Mouse (Mus musculus): ENCODE measurements at regions not wholly inside any gene's neighbourhood (a gene's known extent, or its start where the extent isn't known, plus 50 kb on each side); places are given as distances from the start of the nearest gene placed in this dataset.

DNA sequence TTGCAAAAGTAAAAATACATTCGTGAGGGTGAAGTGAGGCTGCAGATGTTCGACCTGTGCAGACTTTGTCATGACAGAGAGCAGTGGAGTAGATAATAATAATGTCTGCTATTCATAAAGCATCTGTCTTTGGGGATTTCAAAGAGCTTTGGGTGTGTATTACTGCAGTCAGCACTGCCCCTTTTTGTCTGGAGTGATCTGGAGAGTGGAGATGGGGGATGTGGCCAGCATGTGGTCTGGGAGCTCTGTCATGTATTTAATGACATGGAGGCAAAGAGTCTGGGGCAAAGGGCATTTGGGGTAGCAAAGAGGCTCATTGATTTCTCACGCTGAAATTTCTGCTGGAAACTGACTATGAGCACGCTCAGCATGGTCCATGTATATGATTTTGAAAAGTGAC, 510.8 kb upstream of the Pou3f2 start:
- DNase-seq (ENCODE audit: inconsistent ontology term), result no peak

DNA sequence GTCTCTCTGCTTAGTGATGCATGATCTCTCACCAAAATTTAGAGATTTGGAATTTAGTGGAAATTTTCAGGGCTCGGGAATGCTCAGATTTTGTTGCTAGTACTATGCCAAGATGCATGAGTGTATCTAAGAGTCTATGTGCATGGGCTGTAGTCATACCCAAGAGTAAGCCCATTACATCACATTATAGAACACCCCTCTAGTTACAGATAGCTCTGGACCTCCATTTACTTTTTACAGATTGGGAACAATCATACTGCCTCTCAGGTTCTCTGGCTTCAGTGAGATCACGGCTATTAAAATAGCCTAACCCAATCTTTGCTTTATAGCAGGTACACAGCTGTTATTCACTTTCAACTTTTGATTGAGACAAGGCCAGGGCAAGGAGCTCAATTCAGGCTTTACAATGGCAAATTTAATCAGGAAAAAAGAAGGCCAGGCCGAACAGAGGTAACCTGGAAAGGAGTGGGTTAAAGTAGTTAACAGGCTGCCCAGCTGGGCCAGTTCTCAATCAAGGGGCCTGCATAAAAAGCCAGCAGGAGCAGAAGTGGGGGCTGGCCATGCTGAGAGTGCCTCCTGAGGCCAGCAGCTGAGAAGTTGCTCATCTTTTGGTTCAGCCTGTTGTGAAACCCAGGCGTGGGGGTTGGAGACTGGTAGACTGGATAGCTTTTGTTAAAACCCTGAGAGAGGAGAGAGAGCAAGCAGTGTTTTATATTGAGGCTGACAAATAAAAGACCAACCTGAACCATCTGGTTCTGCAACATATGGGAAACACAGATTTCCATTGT, 509.2 kb upstream of the Pou3f2 start:
- peak; percentile 16 for DNase-seq (ENCODE audit: inconsistent ontology term)

DNA sequence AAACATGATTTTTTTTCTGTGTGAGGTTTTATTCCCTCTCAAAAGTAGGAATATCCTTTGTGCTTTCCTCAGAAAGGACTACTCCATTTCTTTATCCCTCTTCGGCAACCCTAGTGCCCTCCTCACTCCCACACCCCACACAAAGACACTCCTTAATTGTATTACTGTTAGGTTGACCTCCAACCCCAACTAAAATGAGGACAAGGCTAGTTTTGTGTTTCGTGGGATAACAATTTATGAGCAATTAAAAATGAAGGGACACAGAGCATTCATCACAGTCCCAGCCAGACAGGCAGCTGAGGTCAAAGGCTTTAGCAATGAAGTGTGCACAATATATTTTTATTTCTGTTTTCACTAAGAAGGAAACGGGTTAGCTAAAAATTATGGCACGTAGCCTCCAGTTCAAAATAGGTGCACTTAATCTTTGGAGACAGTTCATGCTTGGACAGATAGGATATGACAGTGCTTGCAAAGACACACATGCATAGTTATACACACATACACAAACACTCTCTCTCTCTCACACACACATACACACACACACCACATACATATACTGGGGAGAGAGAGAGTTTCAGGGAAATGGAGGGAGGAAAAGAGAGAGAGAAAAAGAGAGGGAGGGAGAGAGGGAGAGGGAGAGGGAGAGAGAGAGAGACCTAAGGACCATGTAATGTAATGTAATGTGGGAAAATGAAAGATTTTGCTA, 498.8 kb upstream of the Pou3f2 start:
- DNase-seq (ENCODE audit: inconsistent ontology term), result peak; percentile 30

DNA sequence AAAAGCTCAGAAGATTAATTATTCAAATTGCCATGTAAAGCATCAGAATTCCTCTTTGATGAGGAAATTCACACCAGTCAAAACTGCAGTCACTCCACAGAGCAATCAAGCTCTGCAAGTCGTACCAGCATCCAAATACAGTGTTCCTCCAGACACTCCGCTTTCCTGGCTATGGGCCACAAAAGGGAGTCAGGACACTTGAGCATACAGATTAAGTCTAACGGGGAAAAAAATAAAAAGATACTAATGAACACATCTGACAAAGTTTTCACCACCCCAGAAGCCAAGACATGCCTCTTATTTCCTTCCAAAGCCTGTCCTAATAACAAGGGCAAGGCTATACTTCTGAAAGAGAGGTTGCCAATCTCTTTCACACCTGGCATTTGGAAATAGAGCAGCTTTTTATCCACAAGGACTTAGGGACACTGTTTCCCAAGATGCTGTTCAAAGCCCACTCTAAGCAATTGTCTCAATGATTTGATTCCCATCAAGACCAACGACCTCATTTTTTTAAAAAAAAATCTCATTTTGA, 485.5 kb upstream of the Pou3f2 start:
- DNase-seq (ENCODE audit: inconsistent ontology term), result no peak

DNA sequence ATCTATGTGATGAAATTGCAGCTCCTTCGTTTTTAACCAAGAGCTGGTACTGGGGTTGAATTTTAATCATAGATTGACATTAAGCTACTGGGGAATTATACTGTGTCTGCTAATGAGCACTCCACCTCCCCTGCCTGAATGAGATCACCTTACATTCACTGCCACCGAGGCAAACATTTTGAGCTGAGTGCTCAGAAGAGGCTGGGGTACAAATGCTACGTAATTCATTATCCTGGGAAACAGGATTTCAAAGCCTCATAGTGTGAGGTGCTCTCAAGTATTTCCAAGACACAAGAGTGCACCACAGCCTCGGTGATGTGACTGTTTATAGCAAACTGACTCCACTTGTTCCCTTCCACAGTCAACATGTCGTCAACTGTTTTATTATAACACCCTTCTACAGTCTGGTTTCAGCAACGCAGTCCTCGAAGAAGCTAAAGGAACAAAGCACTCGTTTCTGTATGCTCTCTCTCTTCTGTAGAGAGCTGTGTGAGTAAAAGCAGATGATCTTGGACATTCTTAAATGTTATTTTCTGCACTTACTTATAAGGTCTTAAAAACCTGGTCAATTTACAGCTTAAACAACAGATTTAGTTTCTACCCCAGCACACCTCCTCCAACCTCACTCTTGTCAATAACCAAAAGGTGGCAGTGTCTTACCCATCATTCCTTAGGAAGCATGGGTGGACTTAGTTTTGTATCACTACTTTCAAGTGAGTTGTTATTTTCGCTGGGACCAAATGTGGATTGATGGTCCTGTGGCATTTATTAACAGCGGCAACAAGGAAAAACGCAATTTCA, 484.8 kb upstream of the Pou3f2 start:
- DNase-seq (ENCODE audit: inconsistent ontology term), result no peak

DNA sequence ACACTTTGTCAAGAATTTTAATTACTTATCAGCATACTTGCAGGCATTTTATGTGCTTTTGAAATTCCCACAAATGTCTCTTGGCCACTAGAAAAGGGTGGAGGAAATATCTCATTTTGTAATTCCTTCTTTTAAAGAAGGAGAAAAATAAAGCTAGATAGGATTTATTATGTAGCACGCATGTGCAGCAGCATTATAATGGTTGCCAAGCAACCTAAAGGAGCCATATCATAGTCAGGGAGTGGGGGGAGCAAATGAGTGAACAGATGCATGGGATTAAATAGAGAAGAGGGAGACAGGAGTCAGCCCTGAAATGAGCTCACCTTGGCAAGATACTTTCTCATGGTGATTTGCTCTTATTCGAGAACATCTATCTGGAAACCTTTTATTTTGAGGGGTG, 483.0 kb upstream of the Pou3f2 start:
- no peak for DNase-seq (ENCODE audit: inconsistent ontology term)

DNA sequence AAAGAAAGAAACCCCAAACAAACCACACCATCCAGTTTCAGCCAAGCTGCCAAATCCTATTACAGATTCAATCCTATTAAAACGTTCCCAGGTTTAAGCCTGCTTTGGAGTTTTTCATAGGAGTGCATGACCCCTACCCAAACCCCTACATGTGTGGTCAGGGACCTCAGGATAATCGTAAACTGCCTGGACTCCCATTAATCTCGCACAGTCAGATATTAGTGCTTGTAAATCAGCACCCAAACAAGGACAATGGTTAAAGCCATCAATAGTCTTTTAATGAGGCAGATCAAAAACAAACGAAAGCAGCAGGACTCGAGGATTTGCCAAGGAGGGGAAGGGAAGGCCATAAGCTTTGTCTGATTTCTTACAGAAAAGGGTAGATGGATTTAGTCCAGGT, 482.3 kb upstream of the Pou3f2 start:
- no peak for DNase-seq (ENCODE audit: inconsistent ontology term)

DNA sequence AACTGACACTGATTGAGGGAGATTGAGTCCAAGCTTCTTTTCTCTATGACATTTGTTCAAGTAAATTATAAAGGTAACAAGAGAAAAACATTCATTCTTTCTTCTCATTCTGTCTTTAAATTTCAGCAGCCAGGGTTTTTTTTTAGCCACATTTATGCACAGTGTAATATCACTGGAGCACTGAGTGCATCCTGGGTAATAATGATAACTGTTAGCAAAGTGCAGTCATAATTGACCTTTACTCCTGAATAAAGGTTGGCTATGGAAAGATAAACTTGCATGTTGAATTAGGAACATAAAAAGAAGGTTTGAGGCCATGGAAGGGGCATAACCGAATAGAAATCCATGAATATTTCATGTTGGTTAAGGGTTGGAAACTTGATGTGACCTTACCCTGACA, 461.3 kb upstream of the Pou3f2 start:
- DNase-seq (ENCODE audit: inconsistent ontology term), result no peak

DNA sequence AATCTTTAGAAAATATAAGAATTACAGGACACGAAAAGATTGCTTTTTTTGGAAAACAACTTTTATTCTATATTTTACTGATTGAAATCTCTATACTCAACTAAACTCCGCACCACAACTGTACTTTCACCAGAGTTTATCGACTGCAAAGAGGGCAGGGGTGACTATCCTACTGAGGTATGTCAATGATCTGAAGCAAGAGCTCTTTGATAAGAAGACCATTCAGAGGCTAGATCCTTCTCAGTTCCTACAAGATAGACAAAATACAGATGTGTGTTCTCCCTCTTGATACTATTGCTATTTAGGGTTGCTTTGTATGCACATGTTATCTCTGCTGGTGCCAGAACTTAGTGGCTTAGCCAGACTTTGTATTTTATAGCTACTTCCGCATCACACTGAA, 460.7 kb upstream of the Pou3f2 start:
- no peak for DNase-seq (ENCODE audit: inconsistent ontology term)

DNA sequence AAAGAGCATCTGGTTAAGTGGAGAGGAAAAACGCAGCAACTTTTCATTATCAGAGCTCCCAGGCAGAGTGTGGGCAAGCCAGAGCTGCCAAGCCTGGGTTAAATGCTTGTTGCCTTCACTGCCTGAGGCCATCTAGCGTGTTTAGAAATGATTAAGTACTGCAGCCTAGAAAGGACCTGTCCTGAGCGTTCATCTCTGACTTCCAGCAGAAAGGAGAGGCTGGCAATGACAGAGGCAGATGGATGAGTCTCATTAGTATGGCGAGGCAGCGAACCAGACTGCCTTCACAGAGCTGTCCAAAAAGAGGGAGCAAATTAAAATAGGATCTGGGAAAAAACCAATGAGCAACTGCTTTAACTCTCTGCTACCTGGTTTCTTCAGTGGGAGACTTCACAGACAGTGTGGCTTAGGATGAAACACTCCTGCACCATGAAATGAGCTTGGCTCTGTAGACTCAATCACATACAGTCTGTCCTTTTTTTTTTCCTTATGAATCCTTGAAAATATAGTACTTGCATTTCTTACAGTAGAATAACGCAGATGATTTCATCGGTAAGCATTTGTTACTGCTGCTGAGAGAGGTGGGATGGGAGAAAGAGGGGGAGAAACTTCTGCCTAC, 458.7 kb upstream of the Pou3f2 start:
- DNase-seq (ENCODE audit: inconsistent ontology term), result peak; percentile 28

DNA sequence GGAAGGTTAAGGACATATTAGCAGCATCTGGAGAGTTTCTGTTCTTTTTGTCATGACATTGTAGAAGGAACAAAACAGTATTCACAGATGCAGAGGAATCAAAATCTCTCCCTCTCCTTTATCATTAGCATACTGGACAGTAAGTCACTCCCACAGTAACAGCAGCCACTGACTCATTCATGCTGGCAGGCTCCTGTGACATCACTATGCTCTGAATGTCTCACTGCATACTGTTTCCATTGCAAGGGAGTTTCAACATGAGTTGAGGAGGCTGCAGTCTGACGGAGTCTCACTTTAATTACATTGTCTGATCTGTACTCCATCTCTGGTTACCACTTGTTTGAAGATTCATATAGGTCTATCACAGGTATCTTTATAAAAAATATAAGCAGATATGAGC, 450.1 kb upstream of the Pou3f2 start:
- DNase-seq (ENCODE audit: inconsistent ontology term), result peak; percentile 69

DNA sequence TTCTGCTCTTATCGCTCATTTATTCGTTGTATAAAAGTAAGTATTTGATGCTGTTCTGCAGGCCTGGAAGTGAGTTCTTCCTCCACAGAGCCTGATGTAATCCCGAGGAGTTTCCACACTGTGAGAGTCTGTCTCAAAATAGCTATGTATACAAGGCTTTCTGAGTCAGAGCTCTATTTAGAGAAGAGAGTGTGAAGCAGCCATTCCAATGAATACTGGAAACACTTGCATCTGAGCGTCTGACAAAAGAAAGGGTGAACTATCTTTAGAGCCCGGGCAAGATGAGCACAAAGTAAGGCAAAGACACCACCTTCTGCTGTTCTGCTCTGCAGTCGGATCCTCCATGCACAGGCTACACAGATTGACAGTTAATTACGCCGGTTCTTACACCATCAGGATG, 436.0 kb upstream of the Pou3f2 start:
- DNase-seq (ENCODE audit: inconsistent ontology term), result no peak

DNA sequence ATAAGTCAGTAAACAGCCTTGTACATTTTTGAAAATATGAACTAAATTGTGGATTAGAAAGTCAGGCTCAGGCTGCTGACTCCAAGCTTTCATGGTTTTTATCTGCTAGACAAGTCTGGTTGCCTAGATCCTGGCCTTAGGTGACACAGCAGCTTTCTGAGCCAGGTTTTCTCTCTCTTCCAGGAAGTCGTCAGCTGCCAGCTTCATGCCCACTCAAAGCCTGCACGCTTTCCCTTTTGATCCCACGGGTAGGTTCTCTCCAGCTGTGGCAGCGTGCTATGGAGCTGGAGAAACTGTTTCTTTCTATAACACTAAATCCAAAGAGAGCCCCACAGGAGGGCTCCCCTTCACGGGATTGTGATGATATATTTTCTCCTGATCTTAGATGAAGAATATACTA, 426.7 kb upstream of the Pou3f2 start:
- no peak for DNase-seq (ENCODE audit: inconsistent ontology term)

DNA sequence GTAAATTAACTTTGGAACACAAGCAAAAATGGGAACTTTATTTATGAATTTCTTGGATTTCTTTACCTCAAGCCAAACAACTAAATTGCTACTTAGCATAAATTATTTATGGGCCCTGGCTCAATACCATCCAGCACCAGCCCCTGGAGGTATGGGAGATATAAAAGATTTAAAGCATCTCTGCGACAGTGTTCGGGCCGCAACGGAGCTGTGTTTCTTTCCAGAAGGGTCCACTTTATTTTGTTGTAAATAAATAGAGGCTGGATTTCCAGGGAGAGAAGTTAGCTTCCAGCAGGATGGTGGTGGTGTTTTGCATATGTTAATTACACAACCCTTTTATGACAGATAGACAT, 404.5 kb upstream of the Pou3f2 start:
- DNase-seq (ENCODE audit: inconsistent ontology term), result no peak

DNA sequence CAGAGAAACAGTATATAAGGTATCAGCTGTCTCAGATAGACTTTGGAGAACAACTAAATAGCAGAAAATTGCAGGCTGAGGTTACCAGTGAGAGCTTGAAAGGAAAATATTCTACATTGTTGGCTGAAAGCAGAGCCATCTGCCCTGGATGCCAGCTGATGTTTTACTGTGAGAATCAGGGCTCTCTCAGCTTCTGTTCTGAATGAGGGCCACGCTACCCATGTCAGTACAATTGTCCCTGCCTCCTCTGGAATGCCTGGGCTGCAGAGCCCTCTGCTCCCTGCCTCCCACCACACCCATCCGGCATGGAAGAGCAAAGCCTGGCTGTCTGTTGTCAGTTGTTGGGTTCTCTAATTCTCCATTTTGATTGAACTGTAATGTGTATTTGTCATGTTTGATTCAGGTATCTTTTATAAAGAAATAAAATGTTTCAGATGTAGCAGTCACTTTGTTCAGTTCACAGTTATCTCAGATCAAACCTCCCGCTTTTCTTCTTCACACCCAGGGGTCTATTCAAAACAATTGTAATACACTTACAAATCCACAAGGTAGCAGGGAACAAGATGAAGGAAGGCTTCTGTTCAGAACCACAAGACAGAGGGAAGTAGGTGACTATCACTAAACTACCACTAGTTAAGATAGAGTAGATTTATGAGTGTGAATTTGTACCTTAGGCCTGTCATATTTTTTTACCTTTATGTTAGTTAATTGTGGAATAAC, 404.0 kb upstream of the Pou3f2 start:
- peak; percentile 57 for DNase-seq (ENCODE audit: inconsistent ontology term)

DNA sequence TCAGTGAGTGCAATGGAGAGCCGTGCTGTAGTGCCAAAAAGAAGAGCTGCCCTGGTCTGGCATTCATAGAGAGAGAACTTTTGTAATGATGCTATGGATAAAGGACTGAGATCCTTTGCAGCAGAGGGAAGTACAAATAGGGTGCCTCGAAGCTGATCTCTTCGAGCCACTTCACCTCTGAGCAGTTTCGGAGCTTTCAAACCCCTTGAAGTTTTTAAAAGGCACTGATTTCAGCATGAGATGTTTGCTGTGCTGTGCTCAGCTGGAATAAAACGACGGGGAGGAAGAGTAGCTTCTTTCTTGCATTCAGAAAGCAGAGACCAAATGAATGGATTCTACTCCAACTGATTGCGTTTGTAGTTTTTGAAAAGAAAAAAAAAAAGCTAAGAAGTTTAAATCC, 392.5 kb upstream of the Pou3f2 start:
- no peak for DNase-seq (ENCODE audit: inconsistent ontology term)

DNA sequence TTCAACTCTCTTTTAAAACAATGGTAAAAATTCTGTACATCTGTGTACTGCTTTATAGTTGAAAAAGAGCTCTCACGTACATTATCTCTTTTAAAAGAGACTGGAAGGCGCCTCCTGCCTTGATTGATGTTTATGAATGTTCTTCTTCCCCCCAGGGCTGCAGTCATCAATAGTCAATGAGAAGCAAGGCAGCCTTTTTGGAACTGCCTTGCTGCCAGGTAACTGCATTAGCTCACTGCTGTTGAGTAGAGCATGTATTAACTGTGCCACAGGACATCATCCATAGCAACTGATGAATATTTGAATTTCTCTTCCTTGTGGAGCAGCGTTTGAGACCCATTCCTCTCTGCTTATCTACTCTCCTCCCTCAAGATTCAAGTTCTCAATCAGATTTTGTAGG, 387.2 kb upstream of the Pou3f2 start:
- no peak for DNase-seq (ENCODE audit: inconsistent ontology term)

DNA sequence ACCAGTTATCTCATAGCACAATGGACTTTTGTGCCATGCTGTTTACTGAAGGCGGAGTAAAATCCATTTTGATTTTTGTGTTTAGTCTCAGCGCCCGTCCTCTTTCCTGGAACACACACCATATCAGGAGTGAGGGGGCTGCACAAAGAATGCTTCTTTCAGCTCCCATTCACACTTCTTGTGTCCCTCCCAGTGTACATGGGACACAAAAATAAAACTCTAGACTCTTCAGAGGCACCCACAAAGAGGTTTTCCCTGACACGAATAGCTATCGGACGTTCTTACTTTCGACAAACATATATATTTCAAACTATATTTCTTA, 347.9 kb upstream of the Pou3f2 start:
- no peak for DNase-seq (ENCODE audit: inconsistent ontology term)

DNA sequence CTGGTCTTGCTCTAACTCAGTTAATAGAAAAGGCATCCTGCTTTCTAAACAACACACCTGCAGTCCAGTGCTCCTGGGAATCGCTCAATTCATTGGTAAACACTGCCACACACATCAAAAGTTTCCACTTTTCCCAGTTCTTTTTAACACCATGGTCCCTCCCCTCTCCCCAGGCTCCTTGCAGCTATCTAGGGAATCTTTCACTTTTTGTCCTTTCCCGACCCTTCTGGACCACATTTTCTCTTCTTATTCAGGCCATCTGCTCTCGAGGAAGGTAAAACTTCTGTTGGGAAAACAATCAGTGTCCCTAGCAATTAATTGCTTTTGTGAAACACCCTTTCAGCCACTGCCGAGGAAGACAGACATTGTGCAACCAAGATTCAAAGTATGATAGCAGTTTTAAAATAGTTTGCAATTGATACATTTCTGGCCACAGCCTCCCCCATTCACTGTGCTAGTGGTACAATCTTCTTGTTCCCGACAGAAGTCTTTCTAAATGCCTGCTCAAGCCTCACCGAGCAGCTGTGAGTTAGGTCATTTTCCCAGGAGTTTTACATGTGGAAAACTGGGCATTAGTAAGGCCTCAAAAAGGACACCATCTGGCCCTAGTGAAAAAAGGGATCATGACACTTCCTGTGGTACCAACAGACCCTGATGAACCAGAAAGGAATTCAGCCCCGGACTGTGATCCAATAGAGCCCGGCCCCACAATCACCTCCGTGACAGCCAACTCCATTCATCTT, 347.4 kb upstream of the Pou3f2 start:
- DNase-seq (ENCODE audit: inconsistent ontology term), result peak; percentile 89

DNA sequence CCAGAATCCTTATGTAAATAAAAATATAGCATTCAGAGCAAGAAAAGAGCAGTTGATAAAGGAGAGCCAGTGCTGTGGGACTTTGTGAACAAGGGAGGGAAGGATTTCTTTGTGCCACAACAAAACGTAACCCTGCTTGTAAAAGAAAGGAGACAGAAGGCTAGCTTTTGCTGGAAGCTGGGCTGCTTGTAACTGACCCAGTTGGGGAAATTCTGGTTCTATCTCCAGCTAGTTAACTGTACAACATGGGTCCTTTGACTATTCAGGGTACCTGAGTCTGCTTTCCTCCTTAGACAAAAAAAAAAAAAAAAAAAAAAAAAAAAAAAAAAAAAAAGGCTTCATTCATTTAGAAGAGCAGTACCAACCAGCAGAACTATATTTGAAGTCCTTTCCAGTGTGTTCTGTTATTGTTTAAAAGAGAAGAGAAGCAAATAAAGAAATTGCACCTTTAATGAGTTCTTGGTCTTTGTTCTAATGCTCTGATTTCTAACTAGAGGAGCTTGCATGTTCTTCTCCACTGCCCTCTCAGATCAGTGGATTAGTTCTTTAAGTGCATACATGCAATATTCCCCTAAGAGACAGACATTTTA, 345.8 kb upstream of the Pou3f2 start:
- DNase-seq (ENCODE audit: inconsistent ontology term), result no peak

Measured in Muller cell, postnatal 12 days (primary cell).